Mouse (Mus musculus) embryonic facial prominence, embryonic 14.5 days (tissue): ENCODE data around the gene Socs7. TPM values are rescaled to one million over a fixed set of nuclear protein-coding genes. Genes with fewer than 3 reads are reported as not detected.
A peak's percentile ranks its signal among the peaks of the same experiment; 100 is the strongest.

Source experiments
- ATAC-seq: fragments of 200-750 bp; cut with Nextera tagmentation; 2 replicates; pipeline ENCODE4 v1.8.0; 2017; ENCODE audit warnings: low read depth, moderate number of reproducible peaks, moderate TSS enrichment
- DNase-seq: peaks from one replicate; pipeline ENCODE4 v3.0.0-alpha.2; 2015; ENCODE audit warnings: low spot score
- H3K27ac ChIP-seq: fragments of 300-500 bp; sonication (generic); replicated peaks from 2 replicates; pipeline ENCODE4 v1.5.1; 2014; ENCODE audit warnings: low read depth, mild to moderate bottlenecking, low read length, moderate library complexity
- H3K27me3 ChIP-seq: fragments of 300-500 bp; sonication (generic); replicated peaks from 2 replicates; pipeline ENCODE4 v1.6.1; 2014; ENCODE audit warnings: low read length; ENCODE audit not compliant: control insufficient read depth, insufficient read depth
- H3K36me3 ChIP-seq: fragments of 300-500 bp; sonication (generic); 2 replicates; pipeline ENCODE4 v1.6.1; 2014; ENCODE audit warnings: low read length, mixed read lengths; ENCODE audit not compliant: control insufficient read depth, insufficient read depth
- H3K4me1 ChIP-seq: fragments of 300-500 bp; sonication (generic); 2 replicates; pipeline ENCODE4 v1.6.1; 2014; ENCODE audit warnings: antibody characterized with exemption, low read length; ENCODE audit not compliant: control insufficient read depth, insufficient read depth
- H3K4me2 ChIP-seq: fragments of 300-500 bp; sonication (generic); 2 replicates; pipeline ENCODE4 v1.6.1; 2014; ENCODE audit warnings: low read depth, mild to moderate bottlenecking, low read length, moderate library complexity, mixed read lengths
- H3K4me3 ChIP-seq: fragments of 300-500 bp; sonication (generic); 2 replicates; pipeline ENCODE4 v1.5.1; 2014; ENCODE audit warnings: low read depth, mild to moderate bottlenecking, low read length
- H3K9ac ChIP-seq: fragments of 300-500 bp; sonication (generic); 2 replicates; pipeline ENCODE4 v1.6.1; 2014; ENCODE audit warnings: low read depth, mild to moderate bottlenecking, low read length, moderate library complexity, mixed read lengths
- H3K9me3 ChIP-seq: fragments of 300-500 bp; sonication (generic); 2 replicates; pipeline ENCODE4 v1.6.1; 2016; ENCODE audit warnings: low read length; ENCODE audit not compliant: control insufficient read depth
- WGBS: fragments of 180-500 bp; shearing (Covaris S2); extraction: QIAGEN DNeasy Blood & Tissue Kit; methylation state at CpG from one replicate; pipeline ENCODE4 v1.1.7; 2014; 5-methylcytosine and 5-hydroxymethylcytosine counted together
- polyA plus RNA-seq: library from polyadenylated mRNA; unstranded; fragments of >200 nt; fragmentation: Nextera tagmentation; extraction: Ambion mirVana; gene quantifications from 2 replicates; pipeline ENCODE4 v1.2.1, GENCODE M21; 2014

The Socs7 gene
- polyA plus RNA-seq, 1 experiment from 2014 or later: 3.1 TPM

GRCm38 (mm10) chr11:97434121-97434520 lies 71.8 kb downstream of the Socs7 start:
- DNase-seq (no peak), ATAC-seq (no peak)
- peak overlapping the region; percentile 79; the same call in 1 of the 2 replicates for H3K27ac ChIP-seq
- H3K9ac ChIP-seq: no peak overlapping the region
- H3K4me3 ChIP-seq: no peak overlapping the region
- peaks cover 34% of the 10 kb centered on the region for H3K4me1 ChIP-seq
- H3K36me3 ChIP-seq: no peaks in the 10 kb centered on the region
- no peak overlapping the region for H3K4me2 ChIP-seq
- H3K9me3 ChIP-seq: no peaks in the 10 kb centered on the region
- no peaks in the 10 kb centered on the region for H3K27me3 ChIP-seq
- WGBS: 79% methylated on average over 8 of the region's 8 CpGs

DNA sequence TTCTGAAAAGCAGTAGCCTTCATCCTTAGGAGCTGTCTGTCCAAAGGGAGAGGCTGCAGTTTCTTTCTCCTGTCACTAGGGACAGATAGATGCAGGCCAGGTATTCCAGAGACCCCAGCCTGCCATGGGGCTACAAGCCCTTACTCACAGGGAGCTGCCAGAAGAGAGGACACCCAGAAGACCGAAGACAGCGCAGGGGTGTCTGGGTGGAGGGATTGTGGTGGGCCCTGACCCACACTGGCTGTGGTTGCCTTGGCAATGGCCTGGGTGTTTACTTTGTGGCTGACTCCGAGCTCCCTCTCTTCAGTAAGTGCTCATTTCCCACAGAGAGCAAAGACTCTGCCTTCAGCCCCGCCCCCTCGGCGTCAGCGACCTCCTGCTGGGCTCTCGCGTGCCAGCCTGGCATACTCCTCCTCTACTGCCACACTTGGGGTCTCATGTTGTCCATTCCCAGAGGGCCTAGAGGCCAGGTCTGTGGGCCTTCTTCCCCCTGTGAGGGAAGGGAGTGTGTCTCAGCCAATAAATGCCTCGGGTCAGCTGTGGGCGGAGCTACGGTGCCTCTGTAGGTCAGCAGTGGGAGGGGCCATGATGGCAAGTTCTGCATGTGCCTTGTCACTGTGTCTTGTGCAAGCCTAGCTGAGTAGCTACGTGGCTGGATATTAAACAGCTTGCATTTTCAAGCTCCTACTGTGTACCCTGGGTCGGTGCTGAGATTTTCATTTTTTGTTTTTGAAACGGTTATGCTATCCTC lies 72.5 kb downstream of the Socs7 start:
- Histone ChIP-seq H3K27ac (peak overlapping the region; percentile 79), H3K27me3 (no peaks in the 10 kb centered on the region), H3K4me2 (peak overlapping the region; percentile 51), H3K9me3 (no peaks in the 10 kb centered on the region), H3K9ac (no peak overlapping the region), H3K4me1 (peaks cover 42% of the 10 kb centered on the region), H3K4me3 (peak overlapping the region; percentile 29), H3K36me3 (no peaks in the 10 kb centered on the region)
- DNase-seq (peak; percentile 92), ATAC-seq (peak; percentile 58)
- 4% methylated on average over 13 of the region's 15 CpGs for WGBS

DNA sequence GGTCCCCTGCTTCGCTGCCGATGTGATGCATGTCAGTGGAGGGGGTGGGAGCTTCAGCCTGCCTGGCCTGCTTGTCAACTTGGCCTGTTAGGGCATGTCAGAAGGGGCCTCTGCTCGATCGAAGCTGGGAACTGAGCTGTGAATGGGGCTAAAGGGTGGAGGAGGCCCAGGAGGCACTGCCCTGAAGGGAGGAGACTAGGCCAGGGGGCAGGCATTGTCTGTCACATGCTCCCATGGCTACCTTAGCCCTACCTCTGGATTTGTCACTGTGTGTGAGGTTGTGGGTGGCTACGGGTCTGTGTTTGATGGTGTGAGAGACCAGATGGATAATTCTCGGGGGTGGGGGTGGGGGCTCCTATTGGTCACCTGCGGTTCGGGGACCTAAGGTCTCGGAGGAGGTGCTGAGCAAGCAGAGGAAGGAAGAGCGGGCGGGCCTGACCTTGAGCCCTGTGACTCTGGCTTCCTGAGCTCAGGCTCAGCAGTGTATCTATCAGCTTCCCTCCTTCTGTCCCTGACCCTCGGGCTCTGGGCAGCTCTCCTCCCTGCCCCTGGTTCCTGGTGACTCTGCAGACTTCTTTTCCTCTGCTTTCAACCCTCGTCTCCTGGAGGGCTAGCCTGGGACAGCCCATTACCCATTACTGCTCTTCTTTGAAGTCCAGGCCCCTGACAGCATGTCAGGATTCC lies 73.6 kb downstream of the Socs7 start:
- Histone ChIP-seq H3K4me3 (no peak overlapping the region), H3K4me1 (peaks cover 52% of the 10 kb centered on the region), H3K9me3 (no peaks in the 10 kb centered on the region), H3K9ac (no peak overlapping the region), H3K27ac (peak overlapping the region; percentile 79), H3K36me3 (no peaks in the 10 kb centered on the region), H3K27me3 (no peaks in the 10 kb centered on the region), H3K4me2 (peak overlapping the region; percentile 51)
- DNase-seq (peak; percentile 75), ATAC-seq (peak; percentile 28)
- WGBS: 53% methylated on average over 12 of the region's 13 CpGs

DNA sequence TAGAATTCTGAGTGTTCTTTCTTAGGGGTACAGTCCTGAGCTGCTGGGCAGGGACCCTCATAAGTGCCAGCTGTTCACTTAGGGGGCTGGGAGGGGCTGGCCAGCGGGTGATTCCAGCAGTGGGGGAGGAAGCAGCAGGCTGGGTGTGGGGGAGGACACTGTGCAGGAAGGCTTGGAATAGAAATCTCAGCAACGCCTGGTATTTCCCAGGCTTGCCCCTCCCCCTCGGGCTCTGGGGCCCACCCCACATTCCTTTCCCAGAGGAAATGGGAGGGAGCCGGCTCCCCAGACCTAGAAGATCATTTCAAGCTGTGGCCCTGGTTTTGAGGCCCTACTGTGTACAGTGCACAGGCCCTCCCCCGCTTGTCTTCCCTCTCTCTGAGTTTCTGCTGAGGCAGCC lies 75.4 kb downstream of the Socs7 start:
- WGBS: 19% methylated on average over 3 of the region's 5 CpGs
- no peak overlapping the region for H3K9ac ChIP-seq
- ATAC-seq: peak; percentile 12; the same call in 1 of the 2 replicates
- H3K9me3 ChIP-seq: no peaks in the 10 kb centered on the region
- peaks cover 70% of the 10 kb centered on the region for H3K4me1 ChIP-seq
- H3K4me3 ChIP-seq: no peak overlapping the region
- no peaks in the 10 kb centered on the region for H3K36me3 ChIP-seq
- peak; percentile 93 for DNase-seq
- peak overlapping the region; percentile 18; the same call in 1 of the 2 replicates for H3K4me2 ChIP-seq
- peak overlapping the region; percentile 83 for H3K27ac ChIP-seq
- no peaks in the 10 kb centered on the region for H3K27me3 ChIP-seq

DNA sequence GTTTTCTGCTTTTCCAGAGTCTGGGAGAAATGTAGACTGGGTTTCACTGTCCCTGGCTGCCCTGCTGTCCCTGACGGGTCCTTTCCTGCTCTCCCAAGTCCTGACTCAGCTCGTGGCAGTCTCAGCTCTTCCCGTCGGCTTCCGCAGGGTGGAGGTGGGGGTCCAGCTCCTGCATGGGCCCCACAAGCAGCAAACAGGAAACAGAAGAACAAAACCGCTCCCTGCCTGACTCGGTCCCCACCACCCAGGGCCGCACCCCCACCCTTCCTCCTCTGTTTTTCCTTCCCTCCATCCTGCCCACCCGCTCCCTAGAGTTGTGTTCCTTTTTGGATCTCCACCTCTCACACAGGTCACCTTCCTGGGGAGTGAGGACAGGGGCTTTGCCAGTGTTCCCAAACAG lies 76.5 kb downstream of the Socs7 start:
- 36% methylated on average over 9 of the region's 9 CpGs for WGBS
- ATAC-seq: no peak
- peaks cover 75% of the 10 kb centered on the region for H3K4me1 ChIP-seq
- H3K36me3 ChIP-seq: no peaks in the 10 kb centered on the region
- no peaks in the 10 kb centered on the region for H3K27me3 ChIP-seq
- no peak overlapping the region for H3K4me3 ChIP-seq
- DNase-seq: no peak
- no peak overlapping the region; the same call in 1 of the 2 replicates for H3K4me2 ChIP-seq
- H3K9ac ChIP-seq: peak overlapping the region; percentile 86; the same call in 1 of the 2 replicates
- H3K27ac ChIP-seq: peak overlapping the region; percentile 83
- H3K9me3 ChIP-seq: no peaks in the 10 kb centered on the region

GRCm38 (mm10) chr11:97439935-97440334 lies 77.6 kb downstream of the Socs7 start:
- peak; percentile 81 for DNase-seq
- peak; percentile 55; the same call in 1 of the 2 replicates for ATAC-seq
- no peaks in the 10 kb centered on the region for H3K9me3 ChIP-seq
- peak overlapping the region; percentile 70 for H3K4me3 ChIP-seq
- WGBS: 0% methylated on average over 8 of the region's 37 CpGs
- peak overlapping the region; percentile 83 for H3K27ac ChIP-seq
- peak overlapping the region; percentile 86 for H3K9ac ChIP-seq
- no peaks in the 10 kb centered on the region for H3K27me3 ChIP-seq
- H3K36me3 ChIP-seq: peaks cover 10% of the 10 kb centered on the region
- peak overlapping the region; percentile 76 for H3K4me2 ChIP-seq
- peaks cover 70% of the 10 kb centered on the region for H3K4me1 ChIP-seq

GRCm38 (mm10) chr11:97440441-97440881 lies 78.1 kb downstream of the Socs7 start:
- Histone ChIP-seq H3K4me2 (peak overlapping the region; percentile 76), H3K4me3 (peak overlapping the region; percentile 70), H3K4me1 (peaks cover 65% of the 10 kb centered on the region), H3K9me3 (no peaks in the 10 kb centered on the region), H3K9ac (peak overlapping the region; percentile 86), H3K27me3 (no peaks in the 10 kb centered on the region), H3K27ac (peak overlapping the region; percentile 83), H3K36me3 (peaks cover 16% of the 10 kb centered on the region)
- 1% methylated on average over 14 of the region's 34 CpGs for WGBS
- ATAC-seq (peak; percentile 26; the same call in 1 of the 2 replicates), DNase-seq (peak; percentile 35)

DNA sequence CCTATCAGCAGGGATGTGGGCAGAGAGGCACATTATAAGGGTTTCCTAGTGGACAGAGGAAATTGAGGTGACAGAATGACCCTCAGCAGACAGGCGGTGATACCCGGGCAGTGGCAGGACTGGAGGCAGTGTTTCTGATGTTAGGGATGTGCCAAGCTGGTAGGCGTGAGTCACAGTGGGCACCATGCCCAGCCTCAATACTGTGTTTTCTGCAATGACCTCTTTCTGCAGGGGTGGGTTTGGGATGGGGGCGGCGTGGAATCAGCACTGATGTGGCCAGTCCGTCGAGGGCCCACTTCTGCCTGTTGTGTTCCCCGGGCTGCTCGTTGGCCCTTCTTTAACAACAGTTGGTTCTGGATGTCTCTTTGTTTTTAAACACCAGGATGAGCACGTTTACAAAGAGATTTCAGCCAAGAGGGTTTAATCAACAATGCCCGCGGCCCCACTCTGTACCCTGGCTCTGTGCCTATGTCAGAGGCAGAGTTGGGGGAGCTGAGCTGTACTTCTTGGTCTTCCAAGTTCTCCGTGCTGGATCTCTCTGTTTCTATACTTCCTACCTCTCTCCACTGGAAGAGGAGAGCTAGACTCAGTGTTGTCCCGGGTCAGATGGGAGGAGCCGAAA lies 78.8 kb downstream of the Socs7 start:
- peak overlapping the region; percentile 70 for H3K4me3 ChIP-seq
- peaks cover 58% of the 10 kb centered on the region for H3K4me1 ChIP-seq
- H3K27ac ChIP-seq: peak overlapping the region; percentile 83
- H3K36me3 ChIP-seq: peaks cover 23% of the 10 kb centered on the region
- no peaks in the 10 kb centered on the region for H3K27me3 ChIP-seq
- peak overlapping the region; percentile 76 for H3K4me2 ChIP-seq
- H3K9ac ChIP-seq: peak overlapping the region; percentile 86
- WGBS: 42% methylated on average over 15 of the region's 15 CpGs
- ATAC-seq: 0 out of 2 replicates have a peak, but pooled peaks have one; percentile 1
- H3K9me3 ChIP-seq: no peaks in the 10 kb centered on the region
- DNase-seq: peak; percentile 36
